Mouse (Mus musculus): Measurements from ENCODE around the gene Trip11.

DNA sequence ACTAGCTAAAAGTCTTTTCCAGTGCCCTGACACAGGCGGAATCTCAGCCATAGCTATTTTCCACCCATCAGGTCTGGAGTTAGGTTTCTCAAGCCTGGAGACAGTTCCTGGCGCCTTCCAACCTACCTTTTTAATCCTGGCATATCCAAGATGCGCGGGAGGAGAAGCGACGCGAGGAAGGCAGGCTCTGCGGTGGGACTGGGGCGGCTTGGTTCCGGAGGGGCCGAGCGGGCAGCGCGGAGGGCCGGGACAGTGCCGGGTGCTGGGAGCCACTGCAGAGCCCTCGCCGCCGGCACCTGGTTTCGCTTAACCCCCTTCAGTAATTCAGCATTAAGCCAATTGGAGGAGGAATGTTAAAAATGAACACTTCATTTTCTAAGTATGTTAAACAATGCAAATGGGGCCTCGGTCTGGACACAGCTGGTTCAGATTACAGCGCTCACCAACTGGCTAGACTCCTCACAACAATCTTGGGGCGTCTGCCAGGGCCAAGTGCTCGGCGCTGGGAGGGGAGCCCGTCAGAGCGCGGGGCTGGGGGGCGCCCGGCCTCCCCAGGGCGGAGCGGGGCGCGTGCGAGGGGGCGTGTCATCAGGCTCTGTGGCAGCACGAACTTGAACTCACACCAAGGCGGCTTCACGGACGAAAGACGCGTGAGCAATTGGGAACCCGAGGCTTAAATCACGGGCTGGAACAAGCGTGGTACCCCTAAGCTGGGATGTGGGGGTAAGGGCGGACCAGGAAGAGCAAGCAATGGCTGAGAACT lies 94.3 kb downstream of the Trip11 start, which contains the start of gene Fbln5:
- TF ChIP-seq ZNF384 (IDR thresholded peaks at IDR 0.05; ENCODE audit: low read depth, low read length) = no peak
- no peak for TF ChIP-seq RCOR1 (conservative IDR thresholded peaks at IDR 0.05; ENCODE audit: low read depth, low read length)
- no peak for TF ChIP-seq EP300 (IDR thresholded peaks at IDR 0.05; ENCODE audit: low read length)
- TF ChIP-seq RAD21 (IDR thresholded peaks at IDR 0.05; ENCODE audit: low read depth, low read length) = no peak
- TF ChIP-seq ZMIZ1 (IDR thresholded peaks at IDR 0.05; ENCODE audit: low read depth, low read length) = no peak
- no peak for TF ChIP-seq PAX5 (IDR thresholded peaks at IDR 0.05; ENCODE audit: low read length)
- no peak for TF ChIP-seq SMC3 (IDR thresholded peaks at IDR 0.05; ENCODE audit: low read depth, low read length)
- TF ChIP-seq MAX (IDR thresholded peaks at IDR 0.05; ENCODE audit: low read length) = no peak
- TF ChIP-seq TBP (conservative IDR thresholded peaks at IDR 0.05; ENCODE audit: low read depth, low read length) = no peak
- TF ChIP-seq CTCF (conservative IDR thresholded peaks at IDR 0.05 in 1 of 2, IDR thresholded peaks at IDR 0.05 in 1 of 2; ENCODE audit: low read depth in 2 of 2, low read length in 2 of 2) = no peak
- no peak for TF ChIP-seq SIN3A (IDR thresholded peaks at IDR 0.05; ENCODE audit: low read length)
- TF ChIP-seq POLR2A (IDR thresholded peaks at IDR 0.05; ENCODE audit: low read depth, low read length) = no peak
